Mouse (Mus musculus): ENCODE results near the gene Neurod6. TPM values are rescaled to one million over a fixed set of nuclear protein-coding genes. Genes with fewer than 3 reads are reported as not detected.

The Neurod6 gene
- polyA plus RNA-seq, 1 experiment from 2014 or later: 88.6 TPM

DNA sequence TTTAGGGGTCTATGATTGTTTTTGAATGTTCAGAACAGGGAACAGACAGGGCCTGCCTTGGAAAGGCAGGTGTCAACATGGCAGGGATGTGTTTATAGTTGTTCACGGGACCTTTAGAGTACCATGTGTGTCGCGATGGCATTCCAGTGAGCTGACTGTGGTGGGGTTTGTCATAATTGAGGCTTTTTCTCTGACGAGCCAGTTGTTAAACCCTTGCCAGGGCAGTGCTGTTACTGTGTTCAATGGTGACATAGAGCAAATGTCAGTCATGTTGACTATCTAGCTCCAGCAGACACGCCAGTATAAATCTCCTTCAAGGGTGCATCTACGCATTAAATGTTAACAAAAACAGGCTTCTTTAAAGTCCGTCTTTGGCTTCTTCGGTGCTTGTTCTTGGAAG, 31.5 kb downstream of the Neurod6 start:
- H3K9me3 ChIP-seq (ENCODE audit: control insufficient read depth, low read length): no peaks in the 10 kb centered on the region
- no peak overlapping the region for H3K9ac ChIP-seq (replicated peaks; ENCODE audit: low read depth, low read length)
- ATAC-seq (ENCODE audit: low read depth): peak; percentile 28; the same call in 1 of the 2 replicates
- H3K4me2 ChIP-seq (ENCODE audit: low read depth, low read length): no peak overlapping the region
- no peak overlapping the region for H3K4me3 ChIP-seq (ENCODE audit: low read depth, low read length)
- peak overlapping the region; percentile 45; the same call in 1 of the 2 replicates for H3K27ac ChIP-seq (ENCODE audit: low read depth, low read length)
- WGBS: 73% methylated on average over 8 of the region's 8 CpGs
- H3K36me3 ChIP-seq (ENCODE audit: control insufficient read depth, insufficient read depth, low read length): no peaks in the 10 kb centered on the region
- peaks cover 19% of the 10 kb centered on the region for H3K4me1 ChIP-seq (ENCODE audit: control insufficient read depth, insufficient read depth, low read length)
- no peaks in the 10 kb centered on the region for H3K27me3 ChIP-seq (ENCODE audit: control insufficient read depth, insufficient read depth, low read length)

DNA sequence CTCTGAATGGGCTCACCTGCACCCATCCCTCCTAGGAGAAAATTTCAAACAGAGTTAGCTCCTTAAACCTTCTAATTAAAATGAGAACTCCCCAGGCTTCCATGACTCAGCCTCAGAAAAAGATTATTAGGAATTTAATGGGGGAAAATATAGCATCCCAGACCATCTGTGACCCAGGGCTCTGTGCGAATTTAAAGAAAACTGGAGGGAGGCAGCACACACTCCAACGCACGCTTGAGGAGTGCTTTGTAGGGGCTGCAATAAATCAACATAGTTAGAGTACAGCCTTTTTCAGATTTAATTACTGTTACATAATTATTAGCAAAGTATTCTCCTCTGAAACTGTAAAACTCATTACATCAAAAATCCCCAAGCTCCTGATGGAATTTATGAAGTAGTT, 32.2 kb downstream of the Neurod6 start:
- Histone ChIP-seq H3K9me3 (ENCODE audit: control insufficient read depth, low read length) (no peaks in the 10 kb centered on the region), H3K4me3 (ENCODE audit: low read depth, low read length) (no peak overlapping the region), H3K27ac (ENCODE audit: low read depth, low read length) (no peak overlapping the region), H3K4me2 (ENCODE audit: low read depth, low read length) (no peak overlapping the region), H3K27me3 (ENCODE audit: control insufficient read depth, insufficient read depth, low read length) (no peaks in the 10 kb centered on the region), H3K4me1 (ENCODE audit: control insufficient read depth, insufficient read depth, low read length) (peaks cover 19% of the 10 kb centered on the region), H3K9ac (replicated peaks; ENCODE audit: low read depth, low read length) (no peak overlapping the region), H3K36me3 (ENCODE audit: control insufficient read depth, insufficient read depth, low read length) (no peaks in the 10 kb centered on the region)
- peak; percentile 75; the same call in 1 of the 2 replicates for ATAC-seq (ENCODE audit: low read depth)
- WGBS: 12% methylated on average over 3 of the region's 3 CpGs

- no peak overlapping the region for H3K4me3 ChIP-seq (ENCODE audit: low read depth, low read length)
- H3K9me3 ChIP-seq (ENCODE audit: control insufficient read depth, low read length): no peaks in the 10 kb centered on the region
- no peak overlapping the region for H3K27ac ChIP-seq (ENCODE audit: low read depth, low read length)
- ATAC-seq (ENCODE audit: low read depth): no peak
- WGBS: 62% methylated on average over 8 of the region's 8 CpGs
- H3K36me3 ChIP-seq (ENCODE audit: control insufficient read depth, insufficient read depth, low read length): no peaks in the 10 kb centered on the region
- H3K4me1 ChIP-seq (ENCODE audit: control insufficient read depth, insufficient read depth, low read length): peaks cover 19% of the 10 kb centered on the region
- H3K27me3 ChIP-seq (ENCODE audit: control insufficient read depth, insufficient read depth, low read length): no peaks in the 10 kb centered on the region
- H3K4me2 ChIP-seq (ENCODE audit: low read depth, low read length): no peak overlapping the region
- H3K9ac ChIP-seq (replicated peaks; ENCODE audit: low read depth, low read length): no peak overlapping the region
Observed at GRCm38 (mm10) chr6:55647771-55648280, 33.2 kb downstream of the Neurod6 start.

GRCm38 (mm10) chr6:55646824-55647560, 34.1 kb downstream of the Neurod6 start:
- WGBS: 43% methylated on average over 9 of the region's 9 CpGs
- Histone ChIP-seq H3K4me3 (ENCODE audit: low read depth, low read length) (no peak overlapping the region), H3K9me3 (ENCODE audit: control insufficient read depth, low read length) (no peaks in the 10 kb centered on the region), H3K27ac (ENCODE audit: low read depth, low read length) (no peak overlapping the region), H3K27me3 (ENCODE audit: control insufficient read depth, insufficient read depth, low read length) (no peaks in the 10 kb centered on the region), H3K4me1 (ENCODE audit: control insufficient read depth, insufficient read depth, low read length) (peaks cover 19% of the 10 kb centered on the region), H3K36me3 (ENCODE audit: control insufficient read depth, insufficient read depth, low read length) (no peaks in the 10 kb centered on the region), H3K9ac (replicated peaks; ENCODE audit: low read depth, low read length) (no peak overlapping the region), H3K4me2 (ENCODE audit: low read depth, low read length) (no peak overlapping the region)
- ATAC-seq (ENCODE audit: low read depth): no peak

DNA sequence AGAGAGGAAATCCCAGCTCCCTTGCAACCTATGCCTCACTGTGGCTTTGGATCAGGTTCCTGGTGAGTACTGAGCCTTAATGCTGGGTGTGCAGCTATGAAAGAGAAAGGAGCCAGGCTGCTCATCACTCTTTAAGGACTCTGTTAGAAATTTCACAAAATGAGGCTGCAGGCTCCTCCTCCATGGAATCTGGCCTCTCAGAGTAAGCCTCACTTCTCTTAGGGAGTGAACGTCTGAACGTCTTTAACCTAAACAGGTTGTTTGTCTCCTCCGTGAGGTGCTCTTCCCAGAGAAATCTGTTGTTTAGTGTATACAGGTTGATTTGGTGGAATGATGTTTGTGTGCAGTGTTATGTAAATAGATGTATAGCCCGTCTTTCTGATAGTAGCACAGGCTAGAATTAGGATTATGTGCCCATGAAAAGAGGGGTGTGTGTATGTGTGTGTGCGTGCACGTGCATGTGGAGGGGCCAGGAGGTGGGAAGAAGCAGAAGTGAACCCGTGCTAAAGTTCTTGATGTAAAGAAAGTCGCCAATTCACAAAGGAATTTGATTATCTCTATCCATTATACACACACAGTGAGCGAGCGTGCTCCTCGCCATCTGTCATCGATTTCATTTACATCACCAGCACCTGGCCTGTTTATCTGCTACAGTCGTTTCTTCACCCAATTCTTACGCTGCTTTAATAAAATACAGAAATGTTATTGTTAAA, 34.8 kb downstream of the Neurod6 start:
- Histone ChIP-seq H3K36me3 (ENCODE audit: control insufficient read depth, insufficient read depth, low read length) (no peaks in the 10 kb centered on the region), H3K4me1 (ENCODE audit: control insufficient read depth, insufficient read depth, low read length) (peaks cover 19% of the 10 kb centered on the region), H3K4me2 (ENCODE audit: low read depth, low read length) (no peak overlapping the region), H3K27me3 (ENCODE audit: control insufficient read depth, insufficient read depth, low read length) (no peaks in the 10 kb centered on the region), H3K27ac (ENCODE audit: low read depth, low read length) (0 out of 2 replicates have a peak overlapping the region, but pooled peaks have one; percentile 17), H3K4me3 (ENCODE audit: low read depth, low read length) (no peak overlapping the region), H3K9ac (replicated peaks; ENCODE audit: low read depth, low read length) (no peak overlapping the region), H3K9me3 (ENCODE audit: control insufficient read depth, low read length) (no peaks in the 10 kb centered on the region)
- ATAC-seq (ENCODE audit: low read depth): peak; percentile 49; the same call in 1 of the 2 replicates
- WGBS: 52% methylated on average over 14 of the region's 14 CpGs

GRCm38 (mm10) chr6:55634662-55635061, 46.4 kb downstream of the Neurod6 start:
- no peaks in the 10 kb centered on the region for H3K9me3 ChIP-seq (ENCODE audit: control insufficient read depth, low read length)
- H3K27me3 ChIP-seq (ENCODE audit: control insufficient read depth, insufficient read depth, low read length): no peaks in the 10 kb centered on the region
- 85% methylated on average over 1 of the region's 1 CpGs for WGBS
- H3K9ac ChIP-seq (replicated peaks; ENCODE audit: low read depth, low read length): no peak overlapping the region
- H3K4me1 ChIP-seq (ENCODE audit: control insufficient read depth, insufficient read depth, low read length): no peaks in the 10 kb centered on the region
- no peak overlapping the region for H3K4me2 ChIP-seq (ENCODE audit: low read depth, low read length)
- ATAC-seq (ENCODE audit: low read depth): no peak
- H3K27ac ChIP-seq (ENCODE audit: low read depth, low read length): no peak overlapping the region
- no peaks in the 10 kb centered on the region for H3K36me3 ChIP-seq (ENCODE audit: control insufficient read depth, insufficient read depth, low read length)
- H3K4me3 ChIP-seq (ENCODE audit: low read depth, low read length): no peak overlapping the region

Other genes starting within 250 kb of the Neurod6 start
- 70.7 and 79.3 TPM in 2 replicates for gene Adcyap1r1, start 229.3 kb downstream of the Neurod6 start, polyA plus RNA-seq (2014; fragmentation: Nextera tagmentation; extraction: Ambion mirVana)
- 0.17 and 0.21 TPM in 2 replicates for gene Itprid1, start 155.6 kb upstream of the Neurod6 start, polyA plus RNA-seq (2014; fragmentation: Nextera tagmentation; extraction: Ambion mirVana)